Mouse (Mus musculus) brain, embryonic 14.5 days (tissue): Measurements from ENCODE around the gene Vmo1.

Experiments used
- CTCF ChIP-seq: fragments of 200-500 bp; IDR thresholded peaks from 2 replicates; pipeline ENCODE4 v1.5.1; 2012; ENCODE audit warnings: inconsistent platforms, mild to moderate bottlenecking, moderate library complexity, borderline replicate concordance; ENCODE audit not compliant: insufficient read depth, insufficient read length; ENCODE audit errors: extremely low read depth
- POLR2A ChIP-seq: fragments of 200-500 bp; IDR thresholded peaks from 2 replicates; pipeline ENCODE4 v1.6.1; 2012; ENCODE audit warnings: mild to moderate bottlenecking, inconsistent platforms, borderline replicate concordance; ENCODE audit not compliant: poor library complexity, insufficient read depth, insufficient read length, severe bottlenecking; ENCODE audit errors: extremely low read depth

DNA sequence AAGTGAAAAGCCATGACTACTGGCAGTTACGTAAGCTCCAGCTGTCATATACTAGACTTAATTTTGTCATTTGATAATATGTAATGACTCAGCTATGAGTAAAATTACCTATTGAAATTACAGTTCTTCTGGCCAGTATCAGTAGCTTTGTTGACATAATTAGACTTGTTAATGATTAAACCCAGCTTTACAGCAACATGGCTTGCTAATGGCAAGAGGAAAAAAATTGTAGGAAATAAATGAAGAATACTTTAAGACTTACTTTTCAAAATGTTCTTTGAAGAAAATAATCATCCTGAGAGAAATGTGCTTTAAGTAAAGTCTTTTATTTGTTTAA, 14.0 kb downstream of the Vmo1 start:
- TF ChIP-seq POLR2A: no peak
- no peak for TF ChIP-seq CTCF
